Mouse (Mus musculus): ENCODE data around the gene Eml1. TPM values are rescaled to one million over a fixed set of nuclear protein-coding genes. Genes with fewer than 3 reads are reported as not detected.

Eml1 gene
- polyA plus RNA-seq, 1 experiment, result 6.4 TPM

DNA sequence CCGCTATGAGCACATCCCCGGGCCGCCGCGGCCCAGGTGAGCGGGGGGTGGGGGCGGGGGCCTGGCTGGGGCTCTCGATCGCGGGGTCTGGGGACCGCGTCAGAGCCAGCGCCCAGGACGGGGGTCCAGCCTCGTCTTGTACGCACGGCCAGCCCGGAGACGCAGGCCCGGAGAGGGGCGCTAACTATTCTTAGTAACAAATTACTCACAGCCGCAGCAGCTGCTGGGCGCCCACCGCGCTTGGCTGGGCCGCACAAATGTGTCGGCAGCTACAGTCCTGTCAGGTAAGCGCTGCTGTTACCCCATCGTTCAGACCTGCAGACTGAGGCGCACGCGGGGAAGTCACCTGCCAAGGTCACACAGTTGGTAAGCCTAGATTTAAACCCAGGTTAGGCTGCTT is 36.2 kb upstream of the Eml1 start:
- TF ChIP-seq CTCF (IDR thresholded peaks at IDR 0.05; ENCODE audit: borderline replicate concordance, control insufficient read depth, extremely low read depth, insufficient read depth, low read length, poor library complexity) (no peak), POLR2A (IDR thresholded peaks at IDR 0.05; ENCODE audit: control insufficient read depth, extremely low read depth, insufficient read depth, low read length, poor library complexity) (no peak)
- peaks cover 2% of the 10 kb centered on the region; the same call in 1 of the 2 replicates for H3K27me3 ChIP-seq (ENCODE audit: control insufficient read depth, insufficient read depth, low read length)
- 4% methylated on average over 32 of the region's 32 CpGs for WGBS

DNA sequence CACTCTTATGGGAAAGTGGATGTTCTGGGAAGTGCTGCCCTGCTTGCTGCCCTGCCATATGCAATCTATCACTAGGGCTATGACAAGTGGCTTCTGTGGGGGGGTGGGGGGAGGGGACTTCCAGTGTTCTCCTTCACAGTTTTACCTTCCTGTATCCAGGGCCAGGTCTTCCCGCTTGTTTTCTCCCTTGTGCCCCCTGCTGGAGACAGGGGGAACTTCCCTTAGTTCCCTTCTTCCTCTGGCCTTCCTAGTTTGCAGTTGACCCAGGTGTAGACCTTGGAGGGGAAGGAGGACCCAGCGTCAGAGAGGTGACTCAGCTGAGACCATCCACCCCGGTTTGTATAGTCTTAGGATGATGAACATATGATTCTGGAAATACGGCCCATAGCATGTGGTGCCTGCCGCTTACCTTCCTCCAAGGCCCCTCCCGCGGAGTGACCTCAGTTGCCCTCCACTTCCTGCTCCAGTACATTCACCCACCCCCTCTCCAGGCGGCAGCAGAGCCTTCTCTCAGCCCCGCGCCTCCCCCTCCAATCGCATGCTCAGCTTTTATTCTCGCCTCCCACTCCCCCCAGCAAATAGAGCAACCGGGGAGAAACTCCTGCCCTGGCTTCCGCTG is 32.1 kb upstream of the Eml1 start:
- peak; percentile 28 for DNase-seq
- Histone ChIP-seq H3K4me1 (replicated peaks; ENCODE audit: control insufficient read depth, insufficient read depth, low read length) (peaks cover 12% of the 10 kb centered on the region), H3K36me3 (ENCODE audit: control insufficient read depth, insufficient read depth, low read length) (no peaks in the 10 kb centered on the region), H3K27me3 (ENCODE audit: control insufficient read depth, insufficient read depth, low read length) (peaks cover 2% of the 10 kb centered on the region; the same call in 1 of the 2 replicates), H3K27ac (ENCODE audit: control insufficient read depth, insufficient read depth, low read length) (no peak overlapping the region), H3K4me3 (ENCODE audit: control insufficient read depth, insufficient read depth, low read length) (no peak overlapping the region)
- 15% methylated on average over 14 of the region's 14 CpGs for WGBS
- TF ChIP-seq POLR2A (IDR thresholded peaks at IDR 0.05; ENCODE audit: control insufficient read depth, extremely low read depth, insufficient read depth, low read length, poor library complexity) (no peak), CTCF (IDR thresholded peaks at IDR 0.05; ENCODE audit: borderline replicate concordance, control insufficient read depth, extremely low read depth, insufficient read depth, low read length, poor library complexity) (peak; percentile 51; the same call in 1 of the 2 replicates)

More for the DNA sequence above, 36.2 kb upstream of the Eml1 start:
- Histone ChIP-seq H3K4me1 (replicated peaks; ENCODE audit: control insufficient read depth, insufficient read depth, low read length) (peaks cover 19% of the 10 kb centered on the region), H3K27ac (ENCODE audit: control insufficient read depth, insufficient read depth, low read length) (no peak overlapping the region), H3K4me3 (ENCODE audit: control insufficient read depth, insufficient read depth, low read length) (peak overlapping the region; percentile 41), H3K36me3 (ENCODE audit: control insufficient read depth, insufficient read depth, low read length) (no peaks in the 10 kb centered on the region)
- DNase-seq, result peak; percentile 16

- no peak overlapping the region for H3K27ac ChIP-seq (ENCODE audit: control insufficient read depth, insufficient read depth, low read length)
- no peaks in the 10 kb centered on the region; the same call in 1 of the 2 replicates for H3K27me3 ChIP-seq (ENCODE audit: control insufficient read depth, insufficient read depth, low read length)
- no peaks in the 10 kb centered on the region for H3K4me1 ChIP-seq (replicated peaks; ENCODE audit: control insufficient read depth, insufficient read depth, low read length)
- TF ChIP-seq CTCF (IDR thresholded peaks at IDR 0.05; ENCODE audit: borderline replicate concordance, control insufficient read depth, extremely low read depth, insufficient read depth, low read length, poor library complexity) (no peak), POLR2A (IDR thresholded peaks at IDR 0.05; ENCODE audit: control insufficient read depth, extremely low read depth, insufficient read depth, low read length, poor library complexity) (no peak)
- no peak for DNase-seq
- H3K4me3 ChIP-seq (ENCODE audit: control insufficient read depth, insufficient read depth, low read length), result no peak overlapping the region
- 79% methylated on average over 8 of the region's 8 CpGs for WGBS
- H3K36me3 ChIP-seq (ENCODE audit: control insufficient read depth, insufficient read depth, low read length), result no peaks in the 10 kb centered on the region
These were observed 22.6 kb upstream of the Eml1 start for GRCm38 (mm10) chr12:108348151-108348550.

DNA sequence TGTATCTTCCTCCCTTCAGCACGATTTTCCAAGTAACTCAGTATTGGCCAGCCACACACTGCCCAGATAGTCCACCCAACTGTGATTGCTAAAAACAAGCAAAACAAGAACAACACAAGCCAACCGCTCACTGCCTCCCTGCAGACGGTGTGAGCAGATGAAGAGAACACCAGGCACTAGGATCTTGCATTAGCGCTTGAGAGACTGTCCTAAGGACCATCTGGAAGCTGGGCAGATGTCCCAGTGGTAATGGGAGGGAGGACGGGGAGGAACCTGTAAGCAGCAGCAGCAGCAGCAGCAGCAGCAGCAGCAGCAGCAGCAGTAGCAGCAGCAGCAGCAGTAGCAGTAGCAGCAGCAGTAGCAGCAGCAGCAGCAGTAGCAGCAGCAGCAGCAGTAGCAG is 21.7 kb upstream of the Eml1 start:
- H3K27me3 ChIP-seq (ENCODE audit: control insufficient read depth, insufficient read depth, low read length), result no peaks in the 10 kb centered on the region; the same call in 1 of the 2 replicates
- no peak overlapping the region for H3K4me3 ChIP-seq (ENCODE audit: control insufficient read depth, insufficient read depth, low read length)
- H3K4me1 ChIP-seq (replicated peaks; ENCODE audit: control insufficient read depth, insufficient read depth, low read length), result no peaks in the 10 kb centered on the region
- H3K36me3 ChIP-seq (ENCODE audit: control insufficient read depth, insufficient read depth, low read length), result no peaks in the 10 kb centered on the region
- H3K27ac ChIP-seq (ENCODE audit: control insufficient read depth, insufficient read depth, low read length), result no peak overlapping the region
- no peak for DNase-seq
- TF ChIP-seq CTCF (IDR thresholded peaks at IDR 0.05; ENCODE audit: borderline replicate concordance, control insufficient read depth, extremely low read depth, insufficient read depth, low read length, poor library complexity) (no peak), POLR2A (IDR thresholded peaks at IDR 0.05; ENCODE audit: control insufficient read depth, extremely low read depth, insufficient read depth, low read length, poor library complexity) (no peak)
- 82% methylated on average over 5 of the region's 5 CpGs for WGBS

DNA sequence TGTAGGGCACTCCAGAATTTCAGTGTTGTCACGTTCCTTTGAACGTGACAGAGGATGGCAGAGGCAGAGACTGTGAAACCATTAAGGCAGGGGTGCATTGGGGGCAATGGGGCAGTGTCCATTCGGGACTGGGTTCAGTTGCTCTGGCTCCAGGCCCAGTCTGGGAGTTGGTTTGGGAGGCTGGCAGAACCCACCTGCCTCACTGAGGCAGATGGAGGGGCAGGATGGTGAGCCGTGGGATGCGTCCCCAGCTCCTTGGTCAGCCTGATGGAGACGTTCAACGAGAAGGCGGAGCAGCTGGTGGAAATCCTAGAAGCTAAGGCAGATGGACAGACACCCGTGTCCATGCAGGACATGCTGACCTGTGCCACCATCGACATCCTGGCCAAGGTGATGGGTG is 19.8 kb upstream of the Eml1 start:
- H3K27me3 ChIP-seq (ENCODE audit: control insufficient read depth, insufficient read depth, low read length), result no peaks in the 10 kb centered on the region; the same call in 1 of the 2 replicates
- no peaks in the 10 kb centered on the region for H3K36me3 ChIP-seq (ENCODE audit: control insufficient read depth, insufficient read depth, low read length)
- DNase-seq, result no peak
- H3K4me3 ChIP-seq (ENCODE audit: control insufficient read depth, insufficient read depth, low read length), result no peak overlapping the region
- no peak for TF ChIP-seq POLR2A (IDR thresholded peaks at IDR 0.05; ENCODE audit: control insufficient read depth, extremely low read depth, insufficient read depth, low read length, poor library complexity)
- TF ChIP-seq CTCF (IDR thresholded peaks at IDR 0.05; ENCODE audit: borderline replicate concordance, control insufficient read depth, extremely low read depth, insufficient read depth, low read length, poor library complexity), result no peak
- H3K4me1 ChIP-seq (replicated peaks; ENCODE audit: control insufficient read depth, insufficient read depth, low read length), result no peaks in the 10 kb centered on the region
- 87% methylated on average over 10 of the region's 10 CpGs for WGBS
- no peak overlapping the region for H3K27ac ChIP-seq (ENCODE audit: control insufficient read depth, insufficient read depth, low read length)

DNA sequence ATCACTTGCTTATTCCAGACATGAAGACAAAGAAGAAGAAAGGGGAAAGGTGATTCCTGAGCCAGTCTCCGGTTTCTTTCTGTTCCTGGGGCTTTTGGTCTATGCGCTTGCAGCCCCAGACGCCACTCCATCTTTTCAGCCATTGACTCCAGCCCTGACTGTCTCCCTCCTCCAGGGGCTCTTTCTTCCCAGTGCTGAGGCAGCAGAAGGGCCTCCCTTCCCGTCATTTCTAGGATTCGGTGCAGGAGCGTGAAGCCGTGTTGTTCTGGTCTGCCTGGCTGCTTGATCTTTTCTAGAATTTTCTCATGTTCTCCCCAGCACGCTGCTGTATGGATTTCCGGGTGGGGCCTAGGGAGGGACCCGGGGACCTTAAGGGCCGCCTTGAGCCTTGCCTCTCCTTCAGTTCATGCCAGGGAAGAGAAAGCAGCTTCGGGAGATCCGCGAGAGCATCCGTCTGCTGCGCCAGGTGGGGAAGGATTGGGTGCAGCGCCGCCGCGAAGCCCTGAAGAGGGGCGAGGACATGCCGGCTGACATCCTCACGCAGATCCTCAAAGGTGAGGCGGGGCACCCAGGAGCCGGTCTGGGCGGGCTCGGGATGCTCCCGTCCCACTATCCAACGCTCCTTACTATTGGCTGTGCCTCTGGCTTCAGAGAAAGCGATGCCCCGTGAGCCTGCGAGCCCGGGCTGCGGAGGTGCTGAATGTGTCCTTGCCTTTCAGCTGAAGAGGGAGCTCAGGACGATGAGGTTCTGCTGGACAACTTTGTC is 18.2 kb upstream of the Eml1 start:
- no peaks in the 10 kb centered on the region for H3K36me3 ChIP-seq (ENCODE audit: control insufficient read depth, insufficient read depth, low read length)
- H3K27ac ChIP-seq (ENCODE audit: control insufficient read depth, insufficient read depth, low read length), result no peak overlapping the region
- TF ChIP-seq POLR2A (IDR thresholded peaks at IDR 0.05; ENCODE audit: control insufficient read depth, extremely low read depth, insufficient read depth, low read length, poor library complexity), result no peak
- no peak for TF ChIP-seq CTCF (IDR thresholded peaks at IDR 0.05; ENCODE audit: borderline replicate concordance, control insufficient read depth, extremely low read depth, insufficient read depth, low read length, poor library complexity)
- WGBS, result 14% methylated on average over 35 of the region's 35 CpGs
- no peak for DNase-seq
- no peaks in the 10 kb centered on the region; the same call in 1 of the 2 replicates for H3K27me3 ChIP-seq (ENCODE audit: control insufficient read depth, insufficient read depth, low read length)
- no peaks in the 10 kb centered on the region for H3K4me1 ChIP-seq (replicated peaks; ENCODE audit: control insufficient read depth, insufficient read depth, low read length)
- no peak overlapping the region for H3K4me3 ChIP-seq (ENCODE audit: control insufficient read depth, insufficient read depth, low read length)
